Mouse (Mus musculus): ENCODE results near the gene Smg1. TPM values are rescaled to one million over a fixed set of nuclear protein-coding genes. Genes with fewer than 3 reads are reported as not detected.

Gene Smg1
- polyA plus RNA-seq, 1 experiment from 2014 or later = 10.7 TPM

- H3K36me3 ChIP-seq (ENCODE audit: insufficient read depth, low read length) = peaks cover 28% of the 10 kb centered on the region; the same call in 1 of the 2 replicates
- H3K9ac ChIP-seq (ENCODE audit: low read depth, low read length) = no peak overlapping the region
- H3K4me1 ChIP-seq (replicated peaks; ENCODE audit: insufficient read depth, low read length) = 0 out of 2 replicates have a peak, but pooled peaks cover 10% of the 10 kb centered on the region
- no peak for TF ChIP-seq CTCF (IDR thresholded peaks at IDR 0.05; ENCODE audit: low read depth)
- no peak overlapping the region for H3K4me2 ChIP-seq (ENCODE audit: low read length)
- no peak overlapping the region for H3K4me3 ChIP-seq (replicated peaks; ENCODE audit: low read depth, low read length)
- ATAC-seq (replicated peaks; ENCODE audit: low FRiP score, low read depth) (no peak), DNase-seq (ENCODE audit: low spot score) (no peak)
- H3K27ac ChIP-seq = no peak overlapping the region
- WGBS = 95% methylated on average over 7 of the region's 7 CpGs
- no peaks in the 10 kb centered on the region for H3K9me3 ChIP-seq (replicated peaks; ENCODE audit: low read length)
- no peaks in the 10 kb centered on the region for H3K27me3 ChIP-seq (ENCODE audit: insufficient read depth, low read length)
Measured at GRCm38 (mm10) chr7:118122235-118122634, 121.2 kb downstream of the Smg1 start.

GRCm38 (mm10) chr7:118120654-118121053, 122.8 kb downstream of the Smg1 start:
- no peak overlapping the region for H3K4me3 ChIP-seq (replicated peaks; ENCODE audit: low read depth, low read length)
- TF ChIP-seq CTCF (IDR thresholded peaks at IDR 0.05; ENCODE audit: low read depth) = no peak
- H3K36me3 ChIP-seq (ENCODE audit: insufficient read depth, low read length) = peaks cover 28% of the 10 kb centered on the region; the same call in 1 of the 2 replicates
- no peak overlapping the region for H3K4me2 ChIP-seq (ENCODE audit: low read length)
- no peak for DNase-seq (ENCODE audit: low spot score)
- H3K27ac ChIP-seq = peak overlapping the region; percentile 77
- H3K4me1 ChIP-seq (replicated peaks; ENCODE audit: insufficient read depth, low read length) = 0 out of 2 replicates have a peak, but pooled peaks cover 3% of the 10 kb centered on the region
- 77% methylated on average over 1 of the region's 1 CpGs for WGBS
- ATAC-seq (replicated peaks; ENCODE audit: low FRiP score, low read depth) = no peak
- H3K27me3 ChIP-seq (ENCODE audit: insufficient read depth, low read length) = no peaks in the 10 kb centered on the region
- H3K9ac ChIP-seq (ENCODE audit: low read depth, low read length) = 0 out of 2 replicates have a peak overlapping the region, but pooled peaks have one; percentile 18
- H3K9me3 ChIP-seq (replicated peaks; ENCODE audit: low read length) = no peaks in the 10 kb centered on the region

- Histone ChIP-seq H3K4me2 (ENCODE audit: low read length) (no peak overlapping the region), H3K9ac (ENCODE audit: low read depth, low read length) (no peak overlapping the region), H3K9me3 (replicated peaks; ENCODE audit: low read length) (no peaks in the 10 kb centered on the region), H3K27ac (peak overlapping the region; percentile 77), H3K36me3 (ENCODE audit: insufficient read depth, low read length) (peaks cover 28% of the 10 kb centered on the region; the same call in 1 of the 2 replicates), H3K4me1 (replicated peaks; ENCODE audit: insufficient read depth, low read length) (0 out of 2 replicates have a peak, but pooled peaks cover 3% of the 10 kb centered on the region), H3K4me3 (replicated peaks; ENCODE audit: low read depth, low read length) (no peak overlapping the region), H3K27me3 (ENCODE audit: insufficient read depth, low read length) (no peaks in the 10 kb centered on the region)
- DNase-seq (ENCODE audit: low spot score) = peak; percentile 36
- ATAC-seq (replicated peaks; ENCODE audit: low FRiP score, low read depth) = no peak
- WGBS = 24% methylated on average over 5 of the region's 5 CpGs
- no peak for TF ChIP-seq CTCF (IDR thresholded peaks at IDR 0.05; ENCODE audit: low read depth)
Measured at GRCm38 (mm10) chr7:118119946-118120345, 123.5 kb downstream of the Smg1 start.

GRCm38 (mm10) chr7:118119142-118119541, 124.3 kb downstream of the Smg1 start:
- WGBS = 54% methylated on average over 2 of the region's 2 CpGs
- Histone ChIP-seq H3K9ac (ENCODE audit: low read depth, low read length) (no peak overlapping the region), H3K9me3 (replicated peaks; ENCODE audit: low read length) (no peaks in the 10 kb centered on the region), H3K27me3 (ENCODE audit: insufficient read depth, low read length) (no peaks in the 10 kb centered on the region), H3K4me2 (ENCODE audit: low read length) (no peak overlapping the region), H3K4me3 (replicated peaks; ENCODE audit: low read depth, low read length) (no peak overlapping the region), H3K36me3 (ENCODE audit: insufficient read depth, low read length) (peaks cover 28% of the 10 kb centered on the region), H3K27ac (peak overlapping the region; percentile 77), H3K4me1 (replicated peaks; ENCODE audit: insufficient read depth, low read length) (peaks cover 3% of the 10 kb centered on the region; the same call in 1 of the 2 replicates)
- DNase-seq (ENCODE audit: low spot score) (no peak), ATAC-seq (replicated peaks; ENCODE audit: low FRiP score, low read depth) (no peak)
- no peak for TF ChIP-seq CTCF (IDR thresholded peaks at IDR 0.05; ENCODE audit: low read depth)

- H3K4me1 ChIP-seq (replicated peaks; ENCODE audit: insufficient read depth, low read length) = peaks cover 5% of the 10 kb centered on the region
- H3K4me3 ChIP-seq (replicated peaks; ENCODE audit: low read depth, low read length) = no peak overlapping the region
- no peak for TF ChIP-seq CTCF (IDR thresholded peaks at IDR 0.05; ENCODE audit: low read depth)
- no peaks in the 10 kb centered on the region for H3K9me3 ChIP-seq (replicated peaks; ENCODE audit: low read length)
- 80% methylated on average over 3 of the region's 3 CpGs for WGBS
- peaks cover 31% of the 10 kb centered on the region for H3K36me3 ChIP-seq (ENCODE audit: insufficient read depth, low read length)
- ATAC-seq (replicated peaks; ENCODE audit: low FRiP score, low read depth) (no peak), DNase-seq (ENCODE audit: low spot score) (no peak)
- peak overlapping the region; percentile 77 for H3K27ac ChIP-seq
- no peak overlapping the region for H3K4me2 ChIP-seq (ENCODE audit: low read length)
- no peaks in the 10 kb centered on the region for H3K27me3 ChIP-seq (ENCODE audit: insufficient read depth, low read length)
- H3K9ac ChIP-seq (ENCODE audit: low read depth, low read length) = no peak overlapping the region
Measured at GRCm38 (mm10) chr7:118118426-118118825, 125.0 kb downstream of the Smg1 start.

- no peaks in the 10 kb centered on the region for H3K9me3 ChIP-seq (replicated peaks; ENCODE audit: low read length)
- H3K9ac ChIP-seq (ENCODE audit: low read depth, low read length) = no peak overlapping the region
- TF ChIP-seq CTCF (IDR thresholded peaks at IDR 0.05; ENCODE audit: low read depth) = no peak
- DNase-seq (ENCODE audit: low spot score) (no peak), ATAC-seq (replicated peaks; ENCODE audit: low FRiP score, low read depth) (no peak)
- no peak overlapping the region for H3K4me2 ChIP-seq (ENCODE audit: low read length)
- peak overlapping the region; percentile 77 for H3K27ac ChIP-seq
- H3K4me1 ChIP-seq (replicated peaks; ENCODE audit: insufficient read depth, low read length) = peaks cover 12% of the 10 kb centered on the region
- WGBS = 31% methylated on average over 4 of the region's 4 CpGs
- H3K27me3 ChIP-seq (ENCODE audit: insufficient read depth, low read length) = no peaks in the 10 kb centered on the region
- peaks cover 35% of the 10 kb centered on the region for H3K36me3 ChIP-seq (ENCODE audit: insufficient read depth, low read length)
- no peak overlapping the region for H3K4me3 ChIP-seq (replicated peaks; ENCODE audit: low read depth, low read length)
Measured at GRCm38 (mm10) chr7:118117539-118118210, 125.8 kb downstream of the Smg1 start.

Measured in kidney, postnatal 0 days (tissue).